Mouse (Mus musculus) heart, adult 18-20 months (tissue): ENCODE measurements around the gene Zzef1. TPM values are rescaled to one million over a fixed set of nuclear protein-coding genes. Genes with fewer than 3 reads are reported as not detected.
"Not testable (repeated sequence)": the region's sequence is repeated elsewhere in the genome, so short reads cannot be mapped to it uniquely, and the experiment has no call there.

ENCODE experiments used
- DNase-seq, 2 experiments: peaks; one replicate each; pipeline ENCODE4 v3.0.0; 2021 to 2022; ENCODE audit warnings: mixed read lengths in 1 of 2
- long read RNA-seq, 2 experiments: library from polyadenylated mRNA; stranded (forward); transcript quantifications; one replicate each; pipeline ENCODE4 v2.0.0; 2021
- total RNA-seq, 2 experiments: library from RNA; stranded (reverse); gene quantifications; 2 replicates each; pipeline ENCODE4 v1.2.3; 2021

Gene Zzef1
- total RNA-seq, result 10 to 100 TPM; 16.5 to 19.6 TPM
- long read RNA-seq, experiment 1, partial matches to known transcripts, result 1 of 1 reads
- long read RNA-seq, experiment 1, other reads (novel, unspliced or antisense), result 0 of 1 reads
- long read RNA-seq, experiment 2, partial matches to known transcripts, result 2 of 4 reads
- long read RNA-seq, experiment 2, other reads (novel, unspliced or antisense), result 2 of 4 reads

- DNase-seq, result peak; percentile 94 to 98
These were observed at the start of gene Zzef1, which contains the start of gene Cyb5d2 for GRCm38 (mm10) chr11:72795455-72796295. Gene Zzef1 (plus strand): TSS chr11:72796226. Gene Cyb5d2 (minus strand): TSS chr11:72796142.

- DNase-seq, result peak; percentile 20 to 21
These were observed 44.1 kb upstream of the Zzef1 start for GRCm38 (mm10) chr11:72751956-72752355.

GRCm38 (mm10) chr11:72758316-72758715 lies 37.7 kb upstream of the Zzef1 start:
- no peak for DNase-seq

- no peak for DNase-seq
These were observed 36.4 kb upstream of the Zzef1 start for GRCm38 (mm10) chr11:72759581-72759980.

GRCm38 (mm10) chr11:72760781-72761180 lies 35.2 kb upstream of the Zzef1 start:
- DNase-seq, result no peak

GRCm38 (mm10) chr11:72764270-72764669 lies 31.8 kb upstream of the Zzef1 start:
- DNase-seq, result no peak

- no peak for DNase-seq
These were observed 28.3 kb upstream of the Zzef1 start for GRCm38 (mm10) chr11:72767716-72768115.

GRCm38 (mm10) chr11:72769061-72769460 lies 27.0 kb upstream of the Zzef1 start:
- no peak for DNase-seq

GRCm38 (mm10) chr11:72770324-72770723 lies 25.7 kb upstream of the Zzef1 start:
- no peak for DNase-seq

- DNase-seq, result no peak
These were observed 25.2 kb upstream of the Zzef1 start for GRCm38 (mm10) chr11:72770816-72771215.

GRCm38 (mm10) chr11:72771461-72771860 lies 24.6 kb upstream of the Zzef1 start:
- no peak for DNase-seq

- DNase-seq, result not testable (repeated sequence)
These were observed 23.4 kb upstream of the Zzef1 start for GRCm38 (mm10) chr11:72772611-72773010.

- no peak for DNase-seq
These were observed 17.1 kb upstream of the Zzef1 start for GRCm38 (mm10) chr11:72778957-72779356.

- DNase-seq, result no peak
These were observed 13.9 kb upstream of the Zzef1 start for GRCm38 (mm10) chr11:72782103-72782502.

- DNase-seq, result no peak
These were observed 13.5 kb upstream of the Zzef1 start for GRCm38 (mm10) chr11:72782503-72782902.

- no peak for DNase-seq
These were observed 4.0 kb upstream of the Zzef1 start for GRCm38 (mm10) chr11:72792033-72792432.

GRCm38 (mm10) chr11:72795149-72795454 lies 924 bp upstream of the Zzef1 start:
- no peak for DNase-seq

GRCm38 (mm10) chr11:72796296-72796687 lies 266 bp downstream of the Zzef1 start:
- DNase-seq, result no peak

GRCm38 (mm10) chr11:72796773-72797338 lies 830 bp downstream of the Zzef1 start:
- DNase-seq, result no peak

GRCm38 (mm10) chr11:72798112-72798511 lies 2.1 kb downstream of the Zzef1 start:
- DNase-seq, result no peak

GRCm38 (mm10) chr11:72801182-72801581 lies 5.2 kb downstream of the Zzef1 start:
- no peak for DNase-seq

GRCm38 (mm10) chr11:72803038-72803437 lies 7.0 kb downstream of the Zzef1 start:
- peak; percentile 42 to 49 for DNase-seq

GRCm38 (mm10) chr11:72804586-72804985 lies 8.6 kb downstream of the Zzef1 start:
- no peak for DNase-seq
